Mouse (Mus musculus) cerebellum, adult 2 months (tissue): ENCODE results near the gene Kiss1r.

Source experiments
- CTCF ChIP-seq: fragments of 200-500 bp; IDR thresholded peaks from 2 replicates; pipeline ENCODE4 v1.5.1; 2011; ENCODE audit warnings: low read depth, mild to moderate bottlenecking, control low read depth, low read length, moderate library complexity, borderline replicate concordance; ENCODE audit not compliant: insufficient read depth
- POLR2A ChIP-seq: fragments of 200-500 bp; IDR thresholded peaks from 2 replicates; pipeline ENCODE4 v1.6.1; 2011; ENCODE audit warnings: low read length, control low read depth, borderline replicate concordance; ENCODE audit not compliant: insufficient read depth

DNA sequence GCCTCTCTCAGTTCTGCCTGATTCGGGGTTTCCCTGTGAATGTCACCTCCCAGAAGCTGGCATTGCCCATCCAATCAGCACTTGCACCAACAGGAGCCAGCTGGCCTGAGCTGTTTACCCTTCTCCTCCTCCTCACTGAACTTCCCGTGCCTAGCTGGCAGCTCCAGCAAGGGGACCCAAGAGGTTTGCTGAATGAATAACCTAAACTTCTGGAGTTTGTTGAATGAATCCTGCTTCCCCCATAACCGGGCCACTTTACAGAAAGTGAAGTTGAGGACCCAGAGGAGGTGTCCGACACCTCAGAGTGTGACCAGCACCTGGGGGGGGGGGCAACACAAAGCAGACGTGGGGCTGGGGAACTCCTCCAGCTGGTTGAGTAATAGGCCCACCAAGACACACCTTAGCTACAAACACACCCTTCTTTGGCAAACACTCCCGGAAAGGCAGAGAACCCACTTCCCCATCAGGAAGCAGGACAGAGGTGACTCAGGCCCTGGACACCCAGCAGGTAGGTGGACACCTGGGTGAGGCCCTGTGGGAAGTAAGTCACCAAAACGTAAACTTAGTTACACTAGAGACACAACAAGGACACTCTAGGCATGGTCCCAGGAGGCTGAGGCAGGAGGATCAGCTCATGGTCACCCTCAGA lies 1.7 kb upstream of the Kiss1r start:
- TF ChIP-seq CTCF (no peak), POLR2A (no peak)
